In the genomic region with DNA sequence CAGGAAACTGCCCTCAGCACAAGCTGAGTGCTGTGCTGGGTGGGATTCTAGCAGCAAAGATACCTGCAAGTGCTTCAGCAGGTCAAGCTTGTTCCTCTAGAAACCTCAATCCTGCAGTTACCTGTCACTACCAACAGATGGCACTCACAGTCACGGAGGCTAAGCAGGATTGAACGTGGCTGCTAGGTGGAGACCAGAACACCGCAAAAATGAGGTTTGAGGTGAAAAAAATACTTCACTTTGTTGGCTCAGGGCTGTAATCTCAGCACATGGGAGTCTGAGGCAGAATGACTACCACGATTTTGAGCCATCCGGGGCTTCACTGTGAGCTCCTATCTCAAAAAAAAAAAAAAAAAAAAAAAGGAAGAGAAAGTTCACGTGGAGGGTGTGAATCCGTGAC, we compare ENCODE assay signal across 9 mouse cellular contexts. TPM values are rescaled to one million over a fixed set of nuclear protein-coding genes. Genes with fewer than 3 reads are reported as not detected.
DNase-seq lines count a peak whose midpoint lies in the region; ATAC-seq and TF ChIP-seq lines count a peak whose summit lies in the region.
"Had no signal": no experiment of that assay in that cellular context is flagged by ENCODE, and none has a peak within 500 bp of the region (broad histone marks: within the 10 kb centered on the region; RNA-seq: fewer than 3 reads in every experiment).

No protein-coding gene starts in this region.

- peaks cover 3% of the 10 kb centered on the region for H3K27me3 ChIP-seq in CH12.LX (replicated peaks)
- H3K27me3 ChIP-seq in limb, embryonic 14.5 days (ENCODE audit: control insufficient read depth, insufficient read depth, low read length): no peaks in the 10 kb centered on the region
- no peaks in the 10 kb centered on the region for H3K27me3 ChIP-seq in midbrain, embryonic 16.5 days (ENCODE audit: control insufficient read depth, insufficient read depth, low read depth, low read length)

- H3K27ac ChIP-seq in CH12.LX (ENCODE audit: insufficient read depth, low read depth): no peak overlapping the region
- H3K27ac ChIP-seq in limb, embryonic 14.5 days (replicated peaks; ENCODE audit: low read depth, low read length): no peak overlapping the region
- H3K27ac ChIP-seq in midbrain, embryonic 16.5 days (ENCODE audit: low read length): no peak overlapping the region

- 38% methylated on average over 7 of the region's 7 CpGs for WGBS in limb, embryonic 14.5 days
- WGBS in midbrain, embryonic 16.5 days: 29% methylated on average over 7 of the region's 7 CpGs

- TF ChIP-seq POLR2A in CH12.LX (IDR thresholded peaks at IDR 0.05; ENCODE audit: low read depth, low read length): no peak
- no peak for TF ChIP-seq POLR2A in limb, embryonic 14.5 days (IDR thresholded peaks at IDR 0.05; ENCODE audit: borderline replicate concordance, extremely low read depth, insufficient read depth, insufficient read length)

- no peak overlapping the region for H3K9ac ChIP-seq in CH12.LX (ENCODE audit: insufficient read depth, low read depth)
- H3K9ac ChIP-seq in limb, embryonic 14.5 days (ENCODE audit: low read depth, low read length, severe bottlenecking): no peak overlapping the region
- no peak overlapping the region for H3K9ac ChIP-seq in midbrain, embryonic 16.5 days (ENCODE audit: low read depth, low read length)

- TF ChIP-seq RAD21 in CH12.LX (IDR thresholded peaks at IDR 0.05; ENCODE audit: low read depth, low read length): peak; percentile 50

- H3K9me3 ChIP-seq in CH12.LX (replicated peaks; ENCODE audit: low read length): no peaks in the 10 kb centered on the region
- H3K9me3 ChIP-seq in limb, embryonic 14.5 days (ENCODE audit: control insufficient read depth, low read length): no peaks in the 10 kb centered on the region
- H3K9me3 ChIP-seq in midbrain, embryonic 16.5 days (replicated peaks; ENCODE audit: control insufficient read depth, low read length, poor library complexity, severe bottlenecking): no peaks in the 10 kb centered on the region

- peak; percentile 81 to 89 for TF ChIP-seq CTCF in CH12.LX (conservative IDR thresholded peaks at IDR 0.05 in 1 of 2, IDR thresholded peaks at IDR 0.05 in 1 of 2; ENCODE audit: low read depth in 2 of 2, low read length in 2 of 2)

- H3K36me3 ChIP-seq in CH12.LX (replicated peaks in 1 of 2; ENCODE audit: control insufficient read depth in 1 of 2, insufficient read depth in 1 of 2, low read length in 1 of 2): no peaks in the 10 kb centered on the region
- no peaks in the 10 kb centered on the region for H3K36me3 ChIP-seq in limb, embryonic 14.5 days (ENCODE audit: control insufficient read depth, insufficient read depth, low read length)
- H3K36me3 ChIP-seq in midbrain, embryonic 16.5 days (ENCODE audit: control insufficient read depth, insufficient read depth, low read length): no peaks in the 10 kb centered on the region

- no peak overlapping the region for H3K4me3 ChIP-seq in CH12.LX (replicated peaks in 1 of 3; ENCODE audit: low read depth in 2 of 3, low read length in 2 of 3, poor library complexity in 1 of 3)
- no peak overlapping the region for H3K4me3 ChIP-seq in limb, embryonic 14.5 days (replicated peaks; ENCODE audit: low read length)
- no peak overlapping the region for H3K4me3 ChIP-seq in midbrain, embryonic 16.5 days (ENCODE audit: low read depth, low read length)

- H3K4me2 ChIP-seq in CH12.LX (ENCODE audit: insufficient read depth, low read depth, poor library complexity, severe bottlenecking): peak overlapping the region; percentile 86
- no peak overlapping the region for H3K4me2 ChIP-seq in limb, embryonic 14.5 days (replicated peaks; ENCODE audit: low read depth, low read length, severe bottlenecking)
- no peak overlapping the region for H3K4me2 ChIP-seq in midbrain, embryonic 16.5 days (ENCODE audit: low read length)

- dilution Hi-C loops in CH12.LX (cut with MboI; ENCODE audit: extremely low pct_ligation_motif_present, extremely low pct_unique_long_range_greater_than_20kb, low sequenced_read_pairs): no loop called here

- H3K4me1 ChIP-seq in CH12.LX (ENCODE audit: control insufficient read depth in 1 of 2, insufficient read depth in 2 of 2): peaks cover 5 to 19% of the 10 kb centered on the region in 2 experiments; a peak in 3 of 4 replicates
- no peaks in the 10 kb centered on the region for H3K4me1 ChIP-seq in limb, embryonic 14.5 days (ENCODE audit: control insufficient read depth, insufficient read depth, low read length)
- no peaks in the 10 kb centered on the region for H3K4me1 ChIP-seq in midbrain, embryonic 16.5 days (ENCODE audit: control insufficient read depth, insufficient read depth, low read length)

- no peak for TF ChIP-seq EP300 in CH12.LX (IDR thresholded peaks at IDR 0.05; ENCODE audit: low read length)

- DNase-seq in B cell, adult 2 months: peak; percentile 34
- peak; percentile 72 for DNase-seq in CH12.LX (ENCODE audit: extremely low read depth)
- DNase-seq in brain, adult 2 months (ENCODE audit: low read depth, low spot score): peak; percentile 79
- DNase-seq in kidney, adult 11 months: peak; percentile 36
- peak; percentile 63 for DNase-seq in limb, embryonic 14.5 days (ENCODE audit: low spot score)
- DNase-seq in retina, embryonic 14.5 days (ENCODE audit: low spot score): peak; percentile 79

- H3K79me2 ChIP-seq in CH12.LX (replicated peaks; ENCODE audit: control insufficient read depth, extremely low read depth, insufficient read depth, poor library complexity, severe bottlenecking): no peaks in the 10 kb centered on the region

- in situ Hi-C loops in CH12.LX (cut with MboI; ENCODE audit: low pct_ligation_motif_present, low pct_unique_long_range_greater_than_20kb, low sequenced_read_pairs): loop anchor here (25.0 kb wide), 1 partner anchor 102 kb away; the partner anchor contains the start of gene Gzmf

- ATAC-seq in erythroblast, adult 5-6 weeks (replicated peaks; ENCODE audit: low FRiP score, poor library complexity, severe bottlenecking): peak; percentile 49; the same call in 1 of the 2 replicates
- ATAC-seq in limb, embryonic 14.5 days (ENCODE audit: low FRiP score, low read depth): no peak
- ATAC-seq in midbrain, embryonic 16.5 days: no peak

TF ChIP-seq in CH12.LX, 34 proteins besides CTCF, POLR2A, EP300 and RAD21:
- TF ChIP-seq MAX (IDR thresholded peaks at IDR 0.05; ENCODE audit: low read length) (peak; percentile 61), POLR2AphosphoS2 (IDR thresholded peaks at IDR 0.05; ENCODE audit: low read depth, low read length) (no peak), ELF1 (IDR thresholded peaks at IDR 0.05; ENCODE audit: low read depth, low read length) (no peak), BHLHE40 (IDR thresholded peaks at IDR 0.05; ENCODE audit: low read depth, low read length) (peak; percentile 65), HCFC1 (IDR thresholded peaks at IDR 0.05; ENCODE audit: low read depth, low read length) (no peak), ZKSCAN1 (IDR thresholded peaks at IDR 0.05; ENCODE audit: borderline replicate concordance, low read depth, low read length) (no peak), JUND (conservative IDR thresholded peaks at IDR 0.05; ENCODE audit: low read depth, low read length) (no peak), CHD2 (IDR thresholded peaks at IDR 0.05; ENCODE audit: low read length) (no peak), SMC3 (IDR thresholded peaks at IDR 0.05; ENCODE audit: low read depth, low read length) (peak; percentile 64), MYC (IDR thresholded peaks at IDR 0.05; ENCODE audit: low read depth, low read length) (peak; percentile 51; the same call in 1 of the 2 replicates), NELFE (IDR thresholded peaks at IDR 0.05; ENCODE audit: low read depth, low read length) (no peak), ZNF384 (IDR thresholded peaks at IDR 0.05; ENCODE audit: low read depth, low read length) (peak; percentile 88), JUN (IDR thresholded peaks at IDR 0.05; ENCODE audit: insufficient read depth, low read depth, low read length) (no peak), ZC3H11A (IDR thresholded peaks at IDR 0.05; ENCODE audit: low read depth, low read length) (no peak)

RNA-seq across cellular contexts. Expression of gene Atp12a, which starts 50.4 kb away (rescaled TPM):
- total RNA-seq in CH12.LX (2012; rRNA removed): not detected in 2 replicates
- not detected in 2 replicates for total RNA-seq in CH12.LX (2014; rRNA removed)
- not detected in 2 replicates for polyA plus RNA-seq in CH12.LX (2012; ENCODE audit: insufficient read length, low read depth)
- total RNA-seq in erythroblast, adult 5-6 weeks (2015; ENCODE audit: low replicate concordance): not detected in 2 replicates
- not detected in 2 replicates for total RNA-seq in erythroblast, adult 5-6 weeks (2017; ENCODE audit: low replicate concordance)
- 1.3 TPM in 2 replicates for polyA plus RNA-seq in limb, embryonic 14.5 days (2012; rRNA removed)
- 1.6 and 2.3 TPM in 2 replicates for polyA plus RNA-seq in limb, embryonic 14.5 days (2014; fragmentation: Nextera tagmentation; extraction: Ambion mirVana)
- polyA plus RNA-seq in midbrain, embryonic 16.5 days (2015; fragmentation: Nextera tagmentation; extraction: Ambion mirVana): 0.23 and 0.30 TPM in 2 replicates
- polyA plus RNA-seq: intestine, embryonic 14.5 days had no signal

RNA-seq across cellular contexts. Expression of gene Gzmb, which starts 52.4 kb away (rescaled TPM):
- total RNA-seq in CH12.LX (2012; rRNA removed) (not detected in 2 replicates), CH12.LX (2014; rRNA removed) (not detected in 2 replicates)
- polyA plus RNA-seq in CH12.LX (2012; ENCODE audit: insufficient read length, low read depth): not detected in 2 replicates
- 1.3 TPM in 1 of 2 replicates, not detected in the other for total RNA-seq in erythroblast, adult 5-6 weeks (2015; ENCODE audit: low replicate concordance)
- total RNA-seq in erythroblast, adult 5-6 weeks (2017; ENCODE audit: low replicate concordance): not detected in 2 replicates
- 0.80 and 1.1 TPM in 2 replicates for polyA plus RNA-seq in limb, embryonic 14.5 days (2012; rRNA removed)
- 0.55 and 1.8 TPM in 2 replicates for polyA plus RNA-seq in limb, embryonic 14.5 days (2014; fragmentation: Nextera tagmentation; extraction: Ambion mirVana)
- polyA plus RNA-seq in midbrain, embryonic 16.5 days (2015; fragmentation: Nextera tagmentation; extraction: Ambion mirVana): not detected in 2 replicates
